Mouse (Mus musculus): ENCODE results near the gene Ptpre.

GRCm38 (mm10) chr7:135710702-135711101 lies 173.4 kb downstream of the Ptpre start:
- TF ChIP-seq CTCF (IDR thresholded peaks at IDR 0.05; ENCODE audit: low read depth), result no peak
- no peak for TF ChIP-seq EP300 (optimal IDR thresholded peaks at IDR 0.05)

Measured in stomach, postnatal 0 days (tissue).